Mouse (Mus musculus) myocyte (in vitro differentiated cells): ENCODE measurements around the gene Carnmt1.

Experiments
- CEBPB ChIP-seq: IDR thresholded peaks from 2 replicates; pipeline ENCODE4 v1.6.1; 2011; ENCODE audit warnings: mild to moderate bottlenecking, moderate library complexity; ENCODE audit not compliant: poor library complexity, insufficient read depth, severe bottlenecking
- E2F4 ChIP-seq: IDR thresholded peaks from one replicate; pipeline ENCODE4 v1.6.1; 2011; ENCODE audit warnings: mild to moderate bottlenecking, control low read depth, moderate library complexity; ENCODE audit not compliant: insufficient read depth
- MAX ChIP-seq: IDR thresholded peaks from one replicate; pipeline ENCODE4 v1.6.1; 2011; ENCODE audit warnings: low read depth, mild to moderate bottlenecking, control low read depth
- MYOD1 ChIP-seq, 3 experiments: IDR thresholded peaks; one replicate each; pipeline ENCODE4 v1.6.1; 2011; ENCODE audit warnings: control low read depth in 2 of 3, low read depth in 2 of 3, mild to moderate bottlenecking in 2 of 3, moderate library complexity in 1 of 3; ENCODE audit not compliant: insufficient read length in 2 of 3, control insufficient read depth in 1 of 3
- POLR2A ChIP-seq: IDR thresholded peaks from one replicate; pipeline ENCODE4 v1.6.1; 2011; ENCODE audit warnings: low read depth, mild to moderate bottlenecking, control low read depth, moderate library complexity; ENCODE audit not compliant: insufficient read length
- POLR2AphosphoS2 ChIP-seq: IDR thresholded peaks from one replicate; pipeline ENCODE4 v1.6.1; 2011; ENCODE audit warnings: low read depth, control low read depth; ENCODE audit not compliant: insufficient read length
- REST ChIP-seq: IDR thresholded peaks from one replicate; pipeline ENCODE4 v1.6.1; 2011; ENCODE audit warnings: mild to moderate bottlenecking, control low read depth, moderate library complexity; ENCODE audit not compliant: insufficient read depth, insufficient read length
- TCF12 ChIP-seq: IDR thresholded peaks from one replicate; pipeline ENCODE4 v1.6.1; 2011; ENCODE audit warnings: mild to moderate bottlenecking, control low read depth; ENCODE audit not compliant: poor library complexity, insufficient read depth, severe bottlenecking
- USF1 ChIP-seq: IDR thresholded peaks from one replicate; pipeline ENCODE4 v1.6.1; 2011; ENCODE audit warnings: low read depth, mild to moderate bottlenecking, control low read depth, moderate library complexity

DNA sequence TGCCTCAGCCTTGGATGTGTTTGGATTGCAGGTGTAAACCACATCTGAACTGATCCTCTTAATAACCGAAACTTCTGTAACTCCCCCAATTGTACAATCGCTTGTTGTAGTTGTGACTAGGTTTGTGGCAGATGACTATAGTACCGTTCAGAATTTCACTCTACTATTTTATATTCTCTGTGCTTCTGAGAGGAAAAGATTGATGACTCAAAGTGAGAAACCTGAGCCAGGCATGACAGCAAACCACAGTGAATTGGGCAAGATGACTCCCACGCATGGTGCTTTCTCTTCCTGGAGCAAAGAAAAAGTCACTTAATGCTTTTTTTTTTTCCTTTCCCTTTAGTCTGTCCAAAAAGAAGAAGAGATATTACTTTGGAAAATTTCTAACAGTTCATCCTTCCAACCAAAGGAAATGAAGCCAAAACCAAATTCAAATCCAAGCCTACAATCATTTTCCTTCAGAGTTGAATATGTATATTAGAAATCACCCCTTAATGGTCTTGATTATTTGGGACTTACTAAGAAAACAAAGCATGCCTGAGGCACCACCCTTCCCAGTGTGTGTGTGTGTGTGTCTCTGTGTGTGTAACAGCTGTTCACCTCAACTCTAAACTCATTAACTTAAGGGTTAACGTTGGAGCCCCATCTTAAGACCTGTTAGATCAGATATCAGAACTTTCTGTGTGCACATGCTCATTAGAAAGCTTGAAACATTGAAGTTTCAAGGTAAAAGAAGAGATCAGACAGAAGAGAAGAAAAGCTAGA is 76.2 kb downstream of the Carnmt1 start:
- TF ChIP-seq E2F4 (no peak), USF1 (no peak), POLR2A (no peak), MAX (no peak), REST (no peak), CEBPB (peak; percentile 99), POLR2AphosphoS2 (no peak), MYOD1 (IDR thresholded peaks at IDR 0.05; ENCODE audit: control insufficient read depth in 1 of 3, insufficient read length in 2 of 3, low read depth in 2 of 3) (peak in 2 of 3 experiments; percentile 62 to 65), TCF12 (no peak)
